Mouse (Mus musculus) monocyte, adult 5-6 weeks (primary cell): Measurements from ENCODE around the gene Igf2bp1. TPM values are rescaled to one million over a fixed set of nuclear protein-coding genes. Genes with fewer than 3 reads are reported as not detected.
A peak's percentile ranks its signal among the peaks of the same experiment; 100 is the strongest.

Source experiments
- ATAC-seq: fragments of 153-309, 156-312 bp; replicated peaks from 2 replicates; pipeline ENCODE4 v1.8.0; 2017; ENCODE audit warnings: mild to moderate bottlenecking; ENCODE audit not compliant: low TSS enrichment, insufficient number of reproducible peaks, severe bottlenecking, poor library complexity, low FRiP score
- total RNA-seq: library from RNA; stranded (forward); fragments of 200-1000, 200-491, 200-594 nt; gene quantifications from 3 replicates; pipeline ENCODE4 v1.2.3, GENCODE M21; 2017

Gene Igf2bp1
- total RNA-seq: not detected in 3 replicates

DNA sequence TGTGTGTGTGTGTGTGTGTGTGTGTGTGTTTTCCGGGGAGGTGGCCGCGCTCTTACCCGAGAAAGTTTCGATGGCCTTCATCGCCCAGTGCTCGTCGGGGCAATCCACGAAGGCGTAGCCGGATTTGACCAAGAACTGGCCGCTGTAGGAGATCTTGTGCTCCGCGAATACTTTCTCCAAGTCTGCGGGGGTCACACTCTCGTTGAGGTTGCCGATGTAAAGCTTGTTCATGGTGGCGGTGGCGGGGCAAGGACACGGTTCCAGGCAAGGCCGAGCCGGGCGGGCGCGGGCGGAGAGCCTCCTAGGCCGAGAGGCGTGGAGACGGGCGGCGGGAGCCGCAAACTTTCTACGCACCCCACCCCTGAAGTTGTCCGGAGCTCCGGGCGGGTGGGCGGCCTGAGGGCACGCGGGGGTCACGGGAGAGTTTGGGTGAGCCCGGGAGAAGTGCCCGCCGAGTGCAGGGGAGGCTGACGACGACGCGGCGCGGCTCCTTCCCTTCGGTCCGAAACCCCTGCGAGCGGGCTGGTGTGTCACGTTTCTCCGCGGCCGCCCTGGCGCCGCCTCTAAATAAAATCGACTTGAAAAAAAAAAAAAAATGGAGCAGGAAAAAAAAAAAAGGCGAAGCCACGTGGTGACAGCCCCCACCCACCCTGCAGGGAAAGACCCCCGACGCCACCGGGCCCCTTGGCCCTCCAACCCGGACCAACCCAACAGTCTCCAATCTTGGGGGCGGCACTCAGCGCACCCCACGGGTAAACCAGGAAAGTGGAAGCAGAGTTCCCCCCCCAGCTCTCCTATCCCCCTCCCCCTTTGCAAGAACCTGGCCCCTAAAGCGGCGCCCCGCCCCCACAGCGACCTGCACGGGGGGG lies at the start of gene Igf2bp1:
Gene Igf2bp1, minus strand, starts transcription at position 538 of the 869 bp plus-strand sequence.
- no peak; the same call in 1 of the 2 replicates for ATAC-seq

DNA sequence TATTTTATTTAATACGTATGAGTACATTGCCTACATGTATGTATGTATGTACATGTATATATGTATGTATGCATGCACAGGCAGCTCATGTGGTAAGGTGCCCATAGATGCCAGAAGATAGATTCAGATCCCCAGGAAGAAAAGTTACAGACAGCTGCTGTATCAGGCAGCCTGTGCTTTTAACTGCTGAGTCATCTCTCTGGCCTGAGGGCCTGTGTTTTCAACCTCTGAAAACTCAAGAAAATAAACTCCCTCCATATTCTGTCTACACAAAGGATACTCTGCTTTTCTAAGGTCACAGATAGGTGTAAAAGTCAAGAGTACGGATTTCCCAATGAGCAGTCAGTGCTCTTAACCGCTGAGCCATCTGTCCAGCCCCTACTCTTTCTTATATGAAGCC lies 45.1 kb upstream of the Igf2bp1 start:
- ATAC-seq: no peak

GRCm38 (mm10) chr11:96049939-96050338 lies 44.2 kb upstream of the Igf2bp1 start:
- ATAC-seq: no peak

DNA sequence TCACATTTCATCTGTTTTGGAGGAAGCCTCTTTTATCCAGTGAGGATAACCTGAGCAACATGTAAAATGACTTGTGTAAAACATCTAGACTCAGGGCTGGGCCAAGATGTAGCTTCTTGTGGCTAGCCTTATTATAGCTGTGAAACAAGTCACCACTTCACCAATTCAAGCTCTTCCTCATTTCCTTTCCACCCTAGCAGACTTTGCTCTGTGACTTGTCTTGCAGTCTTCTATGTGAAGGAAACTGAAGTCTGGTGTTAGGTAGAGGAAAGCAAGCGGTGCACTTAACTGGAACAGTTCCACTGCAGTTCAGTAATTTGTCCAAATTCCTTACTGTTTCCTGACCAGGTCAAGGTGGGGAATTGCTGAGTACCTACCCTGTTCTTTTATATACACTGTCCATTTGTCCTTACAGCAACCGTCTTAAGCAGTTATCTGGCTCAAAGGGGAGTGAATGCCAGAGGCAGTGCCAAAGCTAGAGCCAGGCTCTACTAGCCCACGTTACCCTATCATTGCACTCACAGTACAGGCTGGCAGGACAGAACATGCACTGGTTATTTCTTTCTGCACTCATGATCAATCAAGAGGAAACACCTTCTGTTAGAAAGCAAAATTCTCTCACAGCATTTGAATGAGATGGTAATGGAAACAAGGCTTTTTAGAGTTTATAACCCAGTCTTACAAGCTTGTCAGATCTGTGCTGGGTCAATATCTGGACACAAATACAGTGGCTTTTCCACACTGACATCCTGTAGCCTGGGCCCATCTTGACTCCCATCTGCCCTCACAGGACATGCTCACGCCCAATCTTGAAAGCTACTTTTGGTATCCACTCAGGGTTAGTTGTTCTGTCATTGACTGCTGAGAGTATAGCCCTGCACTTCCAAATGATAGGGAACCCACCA lies 42.0 kb upstream of the Igf2bp1 start:
- no peak for ATAC-seq

DNA sequence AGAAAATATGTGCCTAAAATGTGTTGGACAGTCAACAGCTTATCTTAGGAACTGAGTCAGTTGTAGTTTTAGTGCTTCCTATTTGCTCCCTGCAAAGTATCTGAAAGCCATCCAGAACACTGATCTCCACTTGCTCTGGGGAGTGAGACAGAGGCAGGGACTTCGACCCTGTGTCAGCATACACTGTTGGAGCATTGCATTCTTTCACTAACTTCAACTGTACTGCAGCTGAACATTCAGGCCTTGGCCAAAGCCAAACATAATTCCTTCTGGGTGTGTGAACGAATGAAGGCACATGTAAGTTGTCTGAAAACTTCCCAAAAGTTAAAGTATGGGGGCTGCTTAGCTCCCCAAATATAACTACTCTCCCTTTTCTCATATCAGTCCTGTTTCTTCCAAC lies 41.1 kb upstream of the Igf2bp1 start:
- ATAC-seq: no peak

DNA sequence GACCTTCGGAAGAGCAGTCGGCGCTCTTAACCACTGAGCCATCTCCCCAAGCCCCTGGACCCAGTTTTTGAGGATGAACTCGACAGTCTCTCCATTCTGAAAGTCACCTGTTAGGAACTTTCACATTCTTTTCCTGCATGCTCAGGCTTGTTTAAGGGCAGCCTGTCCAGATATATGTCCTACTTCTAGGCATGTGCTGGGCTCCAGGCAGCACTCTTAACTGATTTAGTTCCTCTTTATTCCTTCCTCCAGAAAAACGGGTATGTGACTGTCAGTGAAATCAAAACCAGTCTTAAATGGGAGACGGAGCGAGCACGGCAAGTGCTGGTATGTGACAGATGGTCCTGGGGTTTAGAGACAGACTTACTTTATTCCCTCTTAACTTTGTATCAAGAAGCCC lies 40.3 kb upstream of the Igf2bp1 start:
- ATAC-seq: no peak

DNA sequence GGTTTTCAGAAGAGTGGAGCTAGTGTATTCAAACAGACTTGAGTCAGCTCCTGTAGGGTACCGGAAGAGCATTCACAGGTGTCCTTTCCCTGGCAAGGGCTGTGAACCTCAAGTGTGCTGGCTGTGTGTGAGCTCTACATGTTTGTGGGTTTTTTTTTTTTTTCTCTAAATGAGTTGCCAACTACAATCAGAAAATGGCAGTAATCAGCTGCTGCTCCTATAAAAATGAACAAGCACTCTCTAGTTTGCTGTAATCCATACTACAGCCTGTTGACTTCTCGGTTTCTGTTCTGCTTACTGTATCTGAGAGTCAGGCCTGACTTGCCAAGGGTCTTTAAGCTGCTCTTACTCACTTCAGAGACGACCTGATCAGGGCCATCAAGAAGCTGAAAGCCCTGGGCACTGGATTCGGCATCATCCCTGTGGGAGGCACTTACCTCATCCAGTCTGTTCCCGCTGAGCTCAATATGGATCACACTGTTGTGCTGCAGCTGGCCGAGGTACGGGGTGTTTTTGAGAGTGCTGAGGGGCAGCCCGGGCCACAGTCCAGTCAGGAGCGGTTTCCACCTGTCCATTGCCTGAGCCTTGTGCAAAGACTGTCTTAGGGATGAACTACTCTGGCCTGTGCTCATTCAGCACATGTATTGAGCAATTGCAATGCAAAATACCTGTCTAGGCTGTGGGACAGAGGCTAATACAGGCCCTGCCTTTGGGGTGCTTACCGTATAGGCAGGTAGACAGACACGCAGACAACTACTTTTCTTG lies 39.2 kb upstream of the Igf2bp1 start:
- ATAC-seq: no peak

DNA sequence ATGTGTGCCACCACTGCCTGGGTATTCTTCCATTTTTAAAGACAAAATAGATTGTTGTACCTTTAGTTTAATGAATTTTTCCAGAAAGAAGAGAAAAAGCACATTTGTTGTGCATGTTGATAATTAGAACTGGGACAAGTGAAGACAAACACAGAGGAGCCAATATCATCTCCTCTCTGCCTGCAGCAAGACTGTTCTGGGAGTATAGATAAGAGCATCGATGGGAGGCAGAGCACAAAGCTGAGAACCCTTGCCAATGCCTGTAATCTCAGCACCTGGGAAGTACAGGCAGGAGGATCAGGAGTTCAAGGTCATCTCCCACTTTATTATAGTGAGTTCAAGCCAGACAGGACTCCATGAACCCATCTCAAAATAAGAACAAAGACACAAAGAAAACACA lies 32.8 kb upstream of the Igf2bp1 start:
- no peak for ATAC-seq

- no peak for ATAC-seq
Observed at GRCm38 (mm10) chr11:96037499-96037898, 31.8 kb upstream of the Igf2bp1 start.

DNA sequence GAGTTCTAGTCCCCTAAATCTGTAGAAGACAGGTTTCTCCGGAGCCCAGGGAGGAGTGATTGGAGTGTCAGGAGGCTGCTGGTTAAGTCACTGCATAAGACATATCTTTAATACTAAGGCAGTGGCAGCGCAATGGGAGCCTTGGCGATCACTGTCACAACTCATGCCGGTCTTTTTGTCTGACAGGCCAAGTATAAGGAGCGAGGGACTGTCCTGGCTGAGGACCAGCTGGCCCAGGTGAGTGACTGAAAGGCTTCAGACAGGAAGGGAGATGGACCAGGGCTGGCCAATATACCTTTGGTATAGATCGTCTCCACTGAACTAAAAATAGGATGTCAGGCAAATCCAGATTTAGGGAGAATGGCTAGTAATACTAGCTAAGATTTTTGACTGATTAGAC lies 29.4 kb upstream of the Igf2bp1 start:
- no peak for ATAC-seq

GRCm38 (mm10) chr11:96034596-96035052 lies 28.9 kb upstream of the Igf2bp1 start, which contains the start of gene Snf8:
Gene Snf8, plus strand, starts transcription at chr11:96034885.
- peak; percentile 98 for ATAC-seq

DNA sequence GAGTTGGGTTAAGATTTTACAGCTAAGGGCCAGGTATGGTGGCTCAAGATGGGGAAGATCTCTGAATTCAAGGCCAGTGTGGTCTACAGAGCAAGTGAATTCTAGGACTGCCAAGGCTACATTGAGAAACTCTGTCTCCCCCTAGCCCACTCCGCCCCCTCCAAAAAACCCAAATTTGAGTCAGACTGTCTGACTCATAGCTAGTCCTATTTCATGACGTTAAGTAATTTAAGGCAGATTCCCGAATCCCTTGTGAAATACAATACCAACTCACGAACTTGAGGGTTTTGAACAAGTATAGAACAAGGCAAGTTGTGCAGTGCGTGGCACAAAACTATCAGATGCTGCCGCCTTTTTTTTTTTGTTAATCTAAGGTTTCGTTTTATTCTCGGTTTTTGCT lies 28.4 kb upstream of the Igf2bp1 start:
- no peak for ATAC-seq

DNA sequence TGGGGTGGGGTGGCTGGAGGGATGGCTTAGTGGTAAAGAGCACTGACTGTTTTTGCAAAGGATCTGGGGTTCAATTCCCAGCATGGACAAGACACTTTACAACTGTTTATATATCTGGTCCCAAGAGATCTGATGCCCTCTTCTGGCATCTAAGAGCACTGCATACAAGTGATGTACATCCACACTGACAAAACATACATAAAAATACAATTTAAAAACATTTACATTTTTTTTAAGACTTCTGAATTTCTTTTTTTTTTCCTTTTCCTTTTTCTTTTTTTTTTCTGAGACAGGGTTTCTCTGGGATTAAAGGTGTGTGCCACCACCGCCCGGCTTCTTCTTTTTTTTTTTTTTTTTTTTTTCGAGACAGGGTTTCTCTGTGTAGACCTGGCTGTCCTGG lies 27.5 kb upstream of the Igf2bp1 start:
- ATAC-seq: no peak

- ATAC-seq: no peak
Observed at GRCm38 (mm10) chr11:96031701-96032100, 26.0 kb upstream of the Igf2bp1 start.

DNA sequence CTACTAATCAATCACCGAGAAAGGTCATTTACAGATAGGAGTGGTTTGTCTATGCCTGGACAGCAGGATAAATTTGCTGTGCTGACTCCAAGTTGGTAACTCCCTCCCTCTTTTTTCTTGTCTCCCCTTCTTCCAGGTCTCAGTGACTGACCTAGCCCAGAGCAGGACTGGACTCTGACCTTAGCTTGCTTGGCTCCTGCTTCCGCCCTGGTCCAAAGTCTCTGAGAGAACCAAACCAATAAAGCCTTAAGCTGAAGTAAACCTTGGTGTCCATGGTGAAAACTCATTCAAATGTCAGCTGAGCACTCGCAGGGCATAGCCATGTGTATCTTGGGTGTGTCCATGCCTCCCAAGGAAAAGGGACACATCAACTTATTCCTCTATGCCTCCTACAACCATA lies 24.8 kb upstream of the Igf2bp1 start:
- no peak for ATAC-seq

GRCm38 (mm10) chr11:96028130-96028529 lies 22.4 kb upstream of the Igf2bp1 start:
- ATAC-seq: no peak

GRCm38 (mm10) chr11:96020622-96021021 lies 14.9 kb upstream of the Igf2bp1 start:
- ATAC-seq: no peak

DNA sequence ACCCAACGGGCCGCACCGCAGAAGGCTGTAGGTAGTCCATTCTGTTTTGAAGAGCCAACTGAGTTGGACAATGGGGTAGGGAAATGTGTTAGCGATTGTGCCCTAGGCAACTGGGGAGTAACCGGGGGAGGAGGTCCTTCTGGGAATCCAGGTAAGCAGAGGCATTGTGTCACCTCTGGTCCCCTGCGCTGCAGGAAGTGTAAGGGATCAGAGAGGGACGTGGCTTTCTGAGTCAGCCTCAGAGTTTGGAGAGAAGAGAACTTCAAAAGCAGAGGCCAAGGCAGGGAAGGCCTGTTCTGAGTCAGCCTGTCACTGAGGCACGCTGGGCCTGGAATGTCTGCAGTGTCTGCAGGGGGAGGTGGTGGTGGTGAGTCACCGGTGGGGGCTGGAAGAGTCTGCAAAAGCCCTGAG lies 12.2 kb upstream of the Igf2bp1 start:
- ATAC-seq: no peak

GRCm38 (mm10) chr11:96015421-96015820 lies 9.7 kb upstream of the Igf2bp1 start:
- no peak for ATAC-seq
